8 mouse cellular contexts compared by ENCODE assay signal in genomic region chr11:84522577-84523320, GRCm38 (mm10). TPM values are rescaled to one million over a fixed set of nuclear protein-coding genes. Genes with fewer than 3 reads are reported as not detected.
DNase-seq lines count a peak whose midpoint lies in the region; ATAC-seq lines count a peak whose summit lies in the region.

No protein-coding gene starts in this region.

- DNase-seq in embryo, embryonic 11 days = peak; percentile 60
- DNase-seq in embryo, embryonic 10 days (ENCODE audit: low spot score) = no peak
- peak; percentile 85 for DNase-seq in lung, postnatal 14 days
- DNase-seq in retina, postnatal 1 day = peak; percentile 68
- DNase-seq in left cerebral cortex, adult 18-20 months (ENCODE audit: low spot score in 2 of 2) = no peak

- peak overlapping the region; percentile 16 for H3K4me3 ChIP-seq in embryonic facial prominence, embryonic 12.5 days
- peak overlapping the region; percentile 11 to 23; a peak in 3 of 4 replicates for H3K4me3 ChIP-seq in heart, embryonic 14.5 days (ENCODE audit: control insufficient read depth in 1 of 2, insufficient read depth in 1 of 2, low read depth in 1 of 2, low read length in 2 of 2)
- H3K4me3 ChIP-seq in kidney, embryonic 16.5 days (ENCODE audit: low read length) = peak overlapping the region; percentile 51

- H3K4me2 ChIP-seq in embryonic facial prominence, embryonic 12.5 days (replicated peaks) = peak overlapping the region; percentile 28; the same call in 1 of the 2 replicates
- H3K4me2 ChIP-seq in heart, embryonic 14.5 days (ENCODE audit: low read length) = peak overlapping the region; percentile 48
- H3K4me2 ChIP-seq in kidney, embryonic 16.5 days (replicated peaks; ENCODE audit: low read depth, low read length) = peak overlapping the region; percentile 53

- H3K27me3 ChIP-seq in embryonic facial prominence, embryonic 12.5 days = peaks cover 88% of the 10 kb centered on the region
- H3K27me3 ChIP-seq in heart, embryonic 14.5 days (ENCODE audit: control insufficient read depth, insufficient read depth, low read length) = peaks cover 97% of the 10 kb centered on the region
- peaks cover 85% of the 10 kb centered on the region for H3K27me3 ChIP-seq in kidney, embryonic 16.5 days (ENCODE audit: insufficient read depth, low read length)

- H3K9ac ChIP-seq in embryonic facial prominence, embryonic 12.5 days = no peak overlapping the region
- H3K9ac ChIP-seq in heart, embryonic 14.5 days (ENCODE audit: low read length) = no peak overlapping the region
- H3K9ac ChIP-seq in kidney, embryonic 16.5 days (replicated peaks; ENCODE audit: low read length) = peak overlapping the region; percentile 65

- H3K9me3 ChIP-seq in embryonic facial prominence, embryonic 12.5 days = no peaks in the 10 kb centered on the region
- no peaks in the 10 kb centered on the region for H3K9me3 ChIP-seq in heart, embryonic 14.5 days (ENCODE audit: control insufficient read depth, low read length)
- H3K9me3 ChIP-seq in kidney, embryonic 16.5 days (ENCODE audit: low read length) = no peaks in the 10 kb centered on the region

- peaks cover 20% of the 10 kb centered on the region for H3K4me1 ChIP-seq in embryonic facial prominence, embryonic 12.5 days
- H3K4me1 ChIP-seq in heart, embryonic 14.5 days (ENCODE audit: control insufficient read depth in 2 of 2, insufficient read depth in 2 of 2, low read length in 2 of 2) = peaks cover 14 to 26% of the 10 kb centered on the region in 2 experiments
- H3K4me1 ChIP-seq in kidney, embryonic 16.5 days (ENCODE audit: insufficient read depth, low read length) = peaks cover 25% of the 10 kb centered on the region; the same call in 1 of the 2 replicates

- no peaks in the 10 kb centered on the region for H3K36me3 ChIP-seq in embryonic facial prominence, embryonic 12.5 days
- H3K36me3 ChIP-seq in heart, embryonic 14.5 days (ENCODE audit: control insufficient read depth, insufficient read depth, low read length) = no peaks in the 10 kb centered on the region
- H3K36me3 ChIP-seq in kidney, embryonic 16.5 days (ENCODE audit: insufficient read depth, low read length) = no peaks in the 10 kb centered on the region

- WGBS in embryonic facial prominence, embryonic 12.5 days = under 1% methylated on average over 40 of the region's 40 CpGs
- 2% methylated on average over 40 of the region's 40 CpGs for WGBS in heart, embryonic 14.5 days
- WGBS in kidney, embryonic 16.5 days = under 1% methylated on average over 40 of the region's 40 CpGs

- ATAC-seq in embryonic facial prominence, embryonic 12.5 days (ENCODE audit: insufficient number of reproducible peaks, insufficient read depth, low FRiP score, low TSS enrichment) = no peak
- ATAC-seq in heart, embryonic 14.5 days (ENCODE audit: insufficient number of reproducible peaks, insufficient read depth, low FRiP score, low read depth) = no peak
- no peak for ATAC-seq in kidney, embryonic 16.5 days (ENCODE audit: low FRiP score, low TSS enrichment)

- H3K27ac ChIP-seq in embryonic facial prominence, embryonic 12.5 days = no peak overlapping the region
- H3K27ac ChIP-seq in heart, embryonic 14.5 days (replicated peaks in 1 of 2; ENCODE audit: control insufficient read depth in 1 of 2, insufficient read depth in 1 of 2, low read depth in 2 of 2, low read length in 2 of 2) = no peak overlapping the region
- H3K27ac ChIP-seq in kidney, embryonic 16.5 days (ENCODE audit: low read length) = peak overlapping the region; percentile 52; the same call in 1 of the 2 replicates

RNA-seq across cellular contexts. Expression of gene Lhx1, which starts 2.6 kb away (rescaled TPM):
- 0.55 and 0.60 TPM in 2 replicates for polyA plus RNA-seq in embryonic facial prominence, embryonic 12.5 days (2016; fragmentation: Nextera tagmentation; extraction: Ambion mirVana)
- not detected in 2 replicates for polyA plus RNA-seq in heart, embryonic 14.5 days (2014; fragmentation: Nextera tagmentation; extraction: Ambion mirVana)
- polyA plus RNA-seq in kidney, embryonic 16.5 days (2015; fragmentation: Nextera tagmentation; extraction: Ambion mirVana) = 31.2 and 35.0 TPM in 2 replicates
- not detected for total RNA-seq in left cerebral cortex, adult 18-20 months (2021)

RNA-seq across cellular contexts. Expression of gene Aatf, which starts 9.4 kb away (rescaled TPM):
- polyA plus RNA-seq in embryonic facial prominence, embryonic 12.5 days (2016; fragmentation: Nextera tagmentation; extraction: Ambion mirVana) = 53.8 and 53.9 TPM in 2 replicates
- 21.0 and 23.8 TPM in 2 replicates for polyA plus RNA-seq in heart, embryonic 14.5 days (2014; fragmentation: Nextera tagmentation; extraction: Ambion mirVana)
- polyA plus RNA-seq in kidney, embryonic 16.5 days (2015; fragmentation: Nextera tagmentation; extraction: Ambion mirVana) = 60.0 and 62.3 TPM in 2 replicates
- total RNA-seq in left cerebral cortex, adult 18-20 months (2021) = 10 to 100 TPM; 21.1 to 21.9 TPM

Comparison
In these comparisons a context has a peak if more than half of its experiments do, and no peak if none do; other contexts are left out.
1. DNase-seq: peak in embryo, embryonic 11 days (single experiment), lung, postnatal 14 days (single experiment) and retina, postnatal 1 day (single experiment); none in embryo, embryonic 10 days (single experiment) and left cerebral cortex, adult 18-20 months (0 of 2).
2. RNA of gene Lhx1, which starts 2.6 kb away (polyA plus RNA-seq): 31.2 to 35.0 TPM in kidney, embryonic 16.5 days; 0.55 to 0.60 TPM in embryonic facial prominence, embryonic 12.5 days and not detected in heart, embryonic 14.5 days; every median in the first group is over 10 times any median in the second.
3. Peak in every context shown above with its lines, with median percentiles within 50 percentile points of each other: H3K4me2 ChIP-seq and H3K4me3 ChIP-seq.